Mouse (Mus musculus) inflammation-experienced regulatory T-cells, adult 6 months (primary cell): ENCODE data around the gene Smyd1. TPM values are rescaled to one million over a fixed set of nuclear protein-coding genes. Genes with fewer than 3 reads are reported as not detected.
"Not testable (repeated sequence)": the region's sequence is repeated elsewhere in the genome, so short reads cannot be mapped to it uniquely, and the experiment has no call there.

Experiments used
- ATAC-seq: one replicate; pipeline ENCODE4 v1.8.0; 2017
- polyA plus RNA-seq, 3 experiments: library from polyadenylated mRNA; unstranded; fragments of 100-300 nt; shearing (Covaris generic); gene quantifications; one replicate each; pipeline ENCODE4 v1.2.1; 2017

The Smyd1 gene
- polyA plus RNA-seq, 3 experiments from 2014 or later, result 0.20 TPM; not detected in 2

GRCm38 (mm10) chr6:71322491-71322921 is 473 bp upstream of the Smyd1 start, which contains the start of gene Cd8b1:
Gene Cd8b1 (plus strand): TSS chr6:71322788.
- peak; percentile 68 for ATAC-seq

- no peak for ATAC-seq
Observed at GRCm38 (mm10) chr6:71307486-71307885, 14.5 kb downstream of the Smyd1 start.

GRCm38 (mm10) chr6:71302097-71302731 is 19.8 kb downstream of the Smyd1 start:
- no peak for ATAC-seq

- no peak for ATAC-seq
Observed at GRCm38 (mm10) chr6:71298751-71299150, 23.3 kb downstream of the Smyd1 start.

GRCm38 (mm10) chr6:71298051-71298450 is 24.0 kb downstream of the Smyd1 start:
- ATAC-seq, result no peak

GRCm38 (mm10) chr6:71295303-71295702 is 26.7 kb downstream of the Smyd1 start:
- ATAC-seq, result no peak

GRCm38 (mm10) chr6:71293509-71293908 is 28.5 kb downstream of the Smyd1 start:
- no peak for ATAC-seq

GRCm38 (mm10) chr6:71279418-71279817 is 42.6 kb downstream of the Smyd1 start:
- ATAC-seq, result no peak

- ATAC-seq, result no peak
Observed at GRCm38 (mm10) chr6:71274621-71275020, 47.4 kb downstream of the Smyd1 start.

- no peak for ATAC-seq
Observed at GRCm38 (mm10) chr6:71273715-71274114, 48.3 kb downstream of the Smyd1 start.

- no peak for ATAC-seq
Observed at GRCm38 (mm10) chr6:71272316-71272741, 49.7 kb downstream of the Smyd1 start.

- peak; percentile 89 for ATAC-seq
Observed at GRCm38 (mm10) chr6:71271389-71272315, 50.4 kb downstream of the Smyd1 start, which contains the start of gene Krcc1. Gene Krcc1 (plus strand): TSS chr6:71271677.

GRCm38 (mm10) chr6:71271057-71271388 is 51.0 kb downstream of the Smyd1 start:
- peak; percentile 25 for ATAC-seq

GRCm38 (mm10) chr6:71270301-71271056 is 51.6 kb downstream of the Smyd1 start:
- ATAC-seq, result no peak

- ATAC-seq, result not testable (repeated sequence)
Observed at GRCm38 (mm10) chr6:71269686-71270050, 52.4 kb downstream of the Smyd1 start.

GRCm38 (mm10) chr6:71268929-71269685 is 52.9 kb downstream of the Smyd1 start:
- ATAC-seq, result no peak

GRCm38 (mm10) chr6:71267603-71268002 is 54.4 kb downstream of the Smyd1 start:
- not testable (repeated sequence) for ATAC-seq

- ATAC-seq, result no peak
Observed at GRCm38 (mm10) chr6:71262142-71262833, 59.7 kb downstream of the Smyd1 start.

GRCm38 (mm10) chr6:71261060-71261459 is 61.0 kb downstream of the Smyd1 start:
- ATAC-seq, result no peak

GRCm38 (mm10) chr6:71260051-71260640 is 61.9 kb downstream of the Smyd1 start:
- ATAC-seq, result no peak

- no peak for ATAC-seq
Observed at GRCm38 (mm10) chr6:71259166-71259565, 62.9 kb downstream of the Smyd1 start.
